Mouse (Mus musculus): ENCODE results near the gene Slc38a7. TPM values are rescaled to one million over a fixed set of nuclear protein-coding genes. Genes with fewer than 3 reads are reported as not detected.
A peak's percentile ranks its signal among the peaks of the same experiment; 100 is the strongest.

The Slc38a7 gene
- total and polyA plus RNA-seq, 2 experiments from 2014 or later: 28.5 to 50.4 TPM

DNA sequence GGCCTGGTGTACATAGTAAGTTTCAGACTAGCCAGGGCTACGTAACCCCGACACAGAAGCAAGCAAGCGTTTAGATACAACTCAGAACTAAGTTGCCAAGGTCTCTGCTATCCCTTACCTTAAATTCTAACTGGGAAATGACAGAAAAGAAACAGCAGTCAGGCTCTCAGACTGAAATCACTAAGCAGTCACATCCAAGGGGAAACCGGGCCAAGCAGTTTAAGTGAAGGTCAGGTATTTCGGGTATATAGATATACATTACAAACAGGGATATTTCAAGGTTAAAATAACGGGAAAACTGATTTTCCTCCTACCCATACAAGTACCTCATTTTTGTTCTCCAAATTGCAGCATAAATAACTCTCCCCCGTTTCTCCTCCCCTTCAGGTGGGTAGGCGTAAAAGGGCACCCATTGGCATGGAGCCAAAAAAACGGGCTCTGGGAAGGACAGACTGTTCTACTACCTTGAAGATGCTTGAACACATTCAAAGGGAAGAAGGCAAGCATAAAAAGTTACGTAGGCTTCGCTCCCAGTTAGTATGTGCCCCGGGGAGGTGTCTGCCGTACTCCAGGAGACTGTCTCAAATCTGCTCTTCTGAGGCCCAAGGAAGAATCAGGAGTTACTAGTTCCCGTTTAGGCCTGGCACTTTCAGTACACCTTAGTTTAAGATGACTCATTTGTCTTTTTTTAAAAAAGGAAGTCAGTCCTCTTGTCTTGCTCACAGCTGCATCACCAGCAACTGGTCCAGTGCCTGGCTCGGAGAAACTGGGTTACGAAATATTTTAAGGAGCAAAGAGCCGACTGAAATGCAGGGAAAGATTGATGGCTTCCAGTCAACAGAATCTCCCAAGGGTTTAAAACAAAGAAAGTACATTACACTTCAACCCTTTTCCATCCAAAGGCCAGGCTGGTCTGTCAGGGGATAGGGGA, 33.6 kb upstream of the Slc38a7 start:
- peak overlapping the region; percentile 88 for H3K9ac ChIP-seq
- ATAC-seq (no peak), DNase-seq (peak; percentile 24)
- 64% methylated on average over 17 of the region's 17 CpGs for WGBS
- H3K36me3 ChIP-seq (ENCODE audit: insufficient read depth): no peaks in the 10 kb centered on the region
- H3K4me1 ChIP-seq (ENCODE audit: insufficient read depth): peaks cover 10% of the 10 kb centered on the region; the same call in 1 of the 2 replicates
- H3K27me3 ChIP-seq (ENCODE audit: insufficient read depth, low read length): no peaks in the 10 kb centered on the region
- H3K4me3 ChIP-seq (ENCODE audit: low read depth, low read length): peak overlapping the region; percentile 92
- no peaks in the 10 kb centered on the region for H3K9me3 ChIP-seq (ENCODE audit: low read length)
- H3K4me2 ChIP-seq (ENCODE audit: low read depth): peak overlapping the region; percentile 89
- no peak for TF ChIP-seq CTCF (IDR thresholded peaks at IDR 0.05; ENCODE audit: low read depth)
- peak overlapping the region; percentile 73 for H3K27ac ChIP-seq (ENCODE audit: low read depth, low read length)

DNA sequence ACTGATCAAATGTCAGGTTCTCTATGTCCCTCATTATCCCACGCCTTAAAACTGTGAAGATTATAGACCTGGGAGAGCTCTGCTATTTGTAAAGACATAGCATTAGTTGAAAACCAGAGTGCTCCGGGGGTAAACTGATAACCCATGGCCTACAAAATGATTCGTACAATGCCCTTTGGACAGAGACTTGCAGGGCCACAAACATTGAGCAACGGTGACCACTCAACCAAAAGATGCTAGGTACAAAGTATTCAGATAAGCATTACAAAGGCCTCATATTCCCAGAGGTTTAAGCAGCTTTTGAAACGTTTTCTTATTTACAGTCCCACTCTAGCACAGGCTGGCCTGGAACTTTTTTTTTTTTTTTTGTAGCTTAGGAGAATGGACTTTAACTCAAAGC, 32.6 kb upstream of the Slc38a7 start:
- Histone ChIP-seq H3K4me2 (ENCODE audit: low read depth) (no peak overlapping the region), H3K27ac (ENCODE audit: low read depth, low read length) (no peak overlapping the region), H3K9me3 (ENCODE audit: low read length) (no peaks in the 10 kb centered on the region), H3K4me3 (ENCODE audit: low read depth, low read length) (no peak overlapping the region), H3K4me1 (ENCODE audit: insufficient read depth) (peaks cover 10% of the 10 kb centered on the region; the same call in 1 of the 2 replicates), H3K27me3 (ENCODE audit: insufficient read depth, low read length) (no peaks in the 10 kb centered on the region), H3K36me3 (ENCODE audit: insufficient read depth) (no peaks in the 10 kb centered on the region), H3K9ac (no peak overlapping the region)
- 84% methylated on average over 5 of the region's 5 CpGs for WGBS
- DNase-seq: no peak
- no peak for TF ChIP-seq CTCF (IDR thresholded peaks at IDR 0.05; ENCODE audit: low read depth)
- no peak for ATAC-seq

DNA sequence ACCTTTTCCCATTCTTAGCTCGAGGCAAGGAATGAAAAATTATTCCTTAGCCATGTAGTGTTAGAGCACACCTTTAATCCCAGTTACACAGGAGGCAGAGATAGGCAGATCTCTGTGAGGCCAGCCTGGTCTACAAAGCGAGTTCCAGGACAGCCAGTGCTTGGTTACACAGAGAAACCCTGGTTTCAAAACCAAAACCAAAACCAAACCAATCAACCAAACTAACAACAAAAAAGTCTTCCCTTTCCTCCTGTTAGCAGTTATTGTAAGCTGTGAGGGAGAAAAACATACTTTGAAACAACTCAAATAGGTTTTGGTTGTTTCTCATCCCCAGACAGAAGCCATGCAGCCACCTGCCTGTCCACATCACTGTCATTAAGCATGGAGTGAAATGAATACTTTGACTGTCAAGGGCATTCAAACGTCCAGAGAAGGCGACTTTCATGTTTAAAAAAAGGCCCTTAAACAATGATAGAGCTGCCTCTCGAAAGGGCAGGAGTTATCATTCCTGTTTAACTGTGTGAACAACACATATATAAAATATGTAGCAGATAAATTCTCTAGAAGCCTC, 32.0 kb upstream of the Slc38a7 start:
- H3K36me3 ChIP-seq (ENCODE audit: insufficient read depth): no peaks in the 10 kb centered on the region
- 77% methylated on average over 5 of the region's 5 CpGs for WGBS
- no peak overlapping the region for H3K9ac ChIP-seq

DNA sequence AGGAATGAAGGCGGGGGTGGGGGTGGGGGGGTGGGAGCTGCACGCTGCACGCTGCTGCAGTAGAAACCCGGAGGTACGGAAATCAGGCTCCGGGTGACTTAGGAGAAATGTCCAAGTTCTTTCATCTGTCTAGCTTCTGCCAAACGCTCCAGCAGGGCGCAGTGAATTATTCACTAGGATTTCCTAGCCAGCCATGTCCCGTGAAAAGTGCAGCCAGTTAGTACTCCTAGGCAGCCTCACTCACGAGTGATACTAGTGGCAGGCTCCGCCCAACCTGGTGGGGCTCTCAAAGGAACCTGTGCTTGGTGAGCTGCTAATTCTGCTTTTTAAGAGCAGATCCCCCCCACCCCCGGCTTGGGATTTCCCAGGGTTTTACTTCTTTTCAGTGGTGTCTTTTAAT, 31.2 kb upstream of the Slc38a7 start:
- Histone ChIP-seq H3K4me2 (ENCODE audit: low read depth) (no peak overlapping the region), H3K9me3 (ENCODE audit: low read length) (no peaks in the 10 kb centered on the region), H3K36me3 (ENCODE audit: insufficient read depth) (no peaks in the 10 kb centered on the region), H3K27me3 (ENCODE audit: insufficient read depth, low read length) (no peaks in the 10 kb centered on the region), H3K27ac (ENCODE audit: low read depth, low read length) (no peak overlapping the region), H3K9ac (no peak overlapping the region), H3K4me1 (ENCODE audit: insufficient read depth) (peaks cover 10% of the 10 kb centered on the region; the same call in 1 of the 2 replicates), H3K4me3 (ENCODE audit: low read depth, low read length) (no peak overlapping the region)
- ATAC-seq (no peak), DNase-seq (no peak)
- WGBS: 77% methylated on average over 12 of the region's 12 CpGs
- no peak for TF ChIP-seq CTCF (IDR thresholded peaks at IDR 0.05; ENCODE audit: low read depth)

More for the DNA sequence above, 32.0 kb upstream of the Slc38a7 start:
- H3K4me1 ChIP-seq (ENCODE audit: insufficient read depth): peaks cover 10% of the 10 kb centered on the region; the same call in 1 of the 2 replicates
- TF ChIP-seq CTCF (IDR thresholded peaks at IDR 0.05; ENCODE audit: low read depth): no peak
- H3K27ac ChIP-seq (ENCODE audit: low read depth, low read length): no peak overlapping the region
- no peaks in the 10 kb centered on the region for H3K9me3 ChIP-seq (ENCODE audit: low read length)
- H3K4me3 ChIP-seq (ENCODE audit: low read depth, low read length): no peak overlapping the region
- DNase-seq: no peak
- no peak overlapping the region for H3K4me2 ChIP-seq (ENCODE audit: low read depth)
- no peaks in the 10 kb centered on the region for H3K27me3 ChIP-seq (ENCODE audit: insufficient read depth, low read length)
- ATAC-seq: no peak

DNA sequence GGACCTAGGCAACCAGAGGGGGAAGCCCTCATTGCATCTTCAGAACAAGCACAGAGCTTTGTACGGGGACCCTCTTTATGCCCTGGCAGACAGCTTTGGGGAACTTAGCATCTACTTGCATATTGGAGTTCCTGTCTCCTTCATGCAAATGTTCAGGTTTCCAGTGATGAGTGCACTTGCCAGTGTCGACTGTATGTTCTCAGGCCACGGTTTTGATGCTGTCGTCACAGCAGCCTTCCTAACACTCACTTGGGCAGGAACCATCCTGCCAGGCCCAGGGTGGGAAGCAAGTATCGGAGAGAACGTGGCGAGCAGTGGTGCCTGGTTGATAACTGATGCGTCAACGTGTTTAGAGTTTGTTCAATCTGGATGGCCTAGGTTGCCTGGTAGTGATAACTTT, 28.9 kb upstream of the Slc38a7 start:
- no peak for ATAC-seq
- no peak for DNase-seq
- peaks cover 3% of the 10 kb centered on the region for H3K36me3 ChIP-seq (ENCODE audit: insufficient read depth)
- H3K9ac ChIP-seq: no peak overlapping the region
- no peak overlapping the region for H3K4me3 ChIP-seq (ENCODE audit: low read depth, low read length)
- H3K4me2 ChIP-seq (ENCODE audit: low read depth): no peak overlapping the region
- no peak for TF ChIP-seq CTCF (IDR thresholded peaks at IDR 0.05; ENCODE audit: low read depth)
- WGBS: 88% methylated on average over 9 of the region's 9 CpGs
- 0 out of 2 replicates have a peak, but pooled peaks cover 7% of the 10 kb centered on the region for H3K4me1 ChIP-seq (ENCODE audit: insufficient read depth)
- H3K27ac ChIP-seq (ENCODE audit: low read depth, low read length): no peak overlapping the region
- no peaks in the 10 kb centered on the region for H3K27me3 ChIP-seq (ENCODE audit: insufficient read depth, low read length)
- H3K9me3 ChIP-seq (ENCODE audit: low read length): no peaks in the 10 kb centered on the region

DNA sequence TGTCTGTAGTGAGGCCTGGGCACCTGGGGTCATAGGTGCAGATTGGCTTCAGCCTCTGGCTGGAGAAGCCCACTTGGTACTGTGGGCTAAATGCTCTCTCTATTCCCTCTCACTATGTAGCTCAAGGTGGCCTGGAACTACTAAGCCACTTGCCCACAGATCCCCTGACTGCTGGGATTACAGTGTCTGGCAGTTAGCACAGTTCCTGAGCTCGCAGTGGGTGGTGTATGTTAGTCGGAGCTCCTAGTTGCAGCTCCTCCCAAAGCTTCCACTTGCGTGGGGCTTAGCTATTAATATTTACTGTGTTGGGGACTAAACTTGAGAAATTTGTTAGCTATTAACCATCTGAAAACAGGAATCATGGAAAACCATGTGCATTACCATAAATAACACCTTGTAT, 28.2 kb upstream of the Slc38a7 start:
- Histone ChIP-seq H3K4me3 (ENCODE audit: low read depth, low read length) (no peak overlapping the region), H3K9ac (no peak overlapping the region), H3K9me3 (ENCODE audit: low read length) (no peaks in the 10 kb centered on the region), H3K36me3 (ENCODE audit: insufficient read depth) (peaks cover 9% of the 10 kb centered on the region), H3K4me2 (ENCODE audit: low read depth) (no peak overlapping the region), H3K27ac (ENCODE audit: low read depth, low read length) (no peak overlapping the region), H3K27me3 (ENCODE audit: insufficient read depth, low read length) (no peaks in the 10 kb centered on the region), H3K4me1 (ENCODE audit: insufficient read depth) (0 out of 2 replicates have a peak, but pooled peaks cover under 1% of the 10 kb centered on the region)
- DNase-seq: no peak
- ATAC-seq: no peak
- WGBS: 96% methylated on average over 3 of the region's 3 CpGs
- no peak for TF ChIP-seq CTCF (IDR thresholded peaks at IDR 0.05; ENCODE audit: low read depth)

DNA sequence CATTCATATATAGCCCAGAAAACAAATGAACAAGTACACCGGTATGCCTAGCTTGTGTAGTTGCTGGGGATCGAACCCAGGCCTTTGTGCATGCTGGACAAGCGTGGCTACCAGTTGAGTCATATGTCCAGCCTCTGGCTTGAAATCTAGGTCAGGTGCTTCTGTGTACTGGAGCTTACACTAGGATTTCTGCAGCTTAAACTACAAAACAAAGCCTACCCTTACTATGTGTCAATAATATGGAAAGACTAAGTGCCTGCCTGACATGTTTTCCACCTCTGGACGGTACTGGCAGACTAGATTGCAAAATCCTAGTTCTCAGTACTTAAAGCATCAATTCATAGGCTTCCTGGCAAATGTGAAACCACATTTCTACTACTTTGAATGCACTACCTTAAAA, 26.5 kb upstream of the Slc38a7 start:
- no peak overlapping the region for H3K9ac ChIP-seq
- H3K4me1 ChIP-seq (ENCODE audit: insufficient read depth): no peaks in the 10 kb centered on the region
- no peak overlapping the region for H3K4me2 ChIP-seq (ENCODE audit: low read depth)
- 87% methylated on average over 4 of the region's 4 CpGs for WGBS
- H3K27me3 ChIP-seq (ENCODE audit: insufficient read depth, low read length): no peaks in the 10 kb centered on the region
- no peak for DNase-seq
- TF ChIP-seq CTCF (IDR thresholded peaks at IDR 0.05; ENCODE audit: low read depth): no peak
- no peak for ATAC-seq
- no peak overlapping the region for H3K4me3 ChIP-seq (ENCODE audit: low read depth, low read length)
- H3K9me3 ChIP-seq (ENCODE audit: low read length): no peaks in the 10 kb centered on the region
- H3K36me3 ChIP-seq (ENCODE audit: insufficient read depth): peaks cover 20% of the 10 kb centered on the region
- H3K27ac ChIP-seq (ENCODE audit: low read depth, low read length): no peak overlapping the region

Data from forebrain, postnatal 0 days (tissue).